Mouse (Mus musculus): ENCODE results near the gene Foxn3. TPM values are rescaled to one million over a fixed set of nuclear protein-coding genes. Genes with fewer than 3 reads are reported as not detected.

Gene Foxn3
- total RNA-seq, 2 experiments from 2014 or later: 87.6 to 113 TPM

GRCm38 (mm10) chr12:99371500-99371899, 191.9 kb downstream of the Foxn3 start:
- no peak for ATAC-seq (replicated peaks; ENCODE audit: low FRiP score, poor library complexity, severe bottlenecking)

- no peak for ATAC-seq (replicated peaks; ENCODE audit: low FRiP score, poor library complexity, severe bottlenecking)
Observed at GRCm38 (mm10) chr12:99368251-99368650, 195.1 kb downstream of the Foxn3 start.

GRCm38 (mm10) chr12:99365999-99366398, 197.4 kb downstream of the Foxn3 start:
- ATAC-seq (replicated peaks; ENCODE audit: low FRiP score, poor library complexity, severe bottlenecking): no peak

- ATAC-seq (replicated peaks; ENCODE audit: low FRiP score, poor library complexity, severe bottlenecking): no peak
Observed at GRCm38 (mm10) chr12:99364201-99364600, 199.2 kb downstream of the Foxn3 start.

GRCm38 (mm10) chr12:99363024-99363423, 200.4 kb downstream of the Foxn3 start:
- peak; percentile 80 for ATAC-seq (replicated peaks; ENCODE audit: low FRiP score, poor library complexity, severe bottlenecking)

- ATAC-seq (replicated peaks; ENCODE audit: low FRiP score, poor library complexity, severe bottlenecking): no peak
Observed at GRCm38 (mm10) chr12:99361752-99362132, 201.6 kb downstream of the Foxn3 start.

GRCm38 (mm10) chr12:99360958-99361751, 202.2 kb downstream of the Foxn3 start:
- ATAC-seq (replicated peaks; ENCODE audit: low FRiP score, poor library complexity, severe bottlenecking): no peak

- ATAC-seq (replicated peaks; ENCODE audit: low FRiP score, poor library complexity, severe bottlenecking): no peak
Observed at GRCm38 (mm10) chr12:99358698-99359097, 204.7 kb downstream of the Foxn3 start.

GRCm38 (mm10) chr12:99356660-99357059, 206.7 kb downstream of the Foxn3 start:
- ATAC-seq (replicated peaks; ENCODE audit: low FRiP score, poor library complexity, severe bottlenecking): no peak

- no peak for ATAC-seq (replicated peaks; ENCODE audit: low FRiP score, poor library complexity, severe bottlenecking)
Observed at GRCm38 (mm10) chr12:99353692-99354091, 209.7 kb downstream of the Foxn3 start.

- ATAC-seq (replicated peaks; ENCODE audit: low FRiP score, poor library complexity, severe bottlenecking): no peak
Observed at GRCm38 (mm10) chr12:99352583-99352982, 210.8 kb downstream of the Foxn3 start.

GRCm38 (mm10) chr12:99352136-99352535, 211.2 kb downstream of the Foxn3 start:
- ATAC-seq (replicated peaks; ENCODE audit: low FRiP score, poor library complexity, severe bottlenecking): no peak

GRCm38 (mm10) chr12:99351731-99352130, 211.7 kb downstream of the Foxn3 start:
- ATAC-seq (replicated peaks; ENCODE audit: low FRiP score, poor library complexity, severe bottlenecking): no peak

- peak; percentile 88 for ATAC-seq (replicated peaks; ENCODE audit: low FRiP score, poor library complexity, severe bottlenecking)
Observed at GRCm38 (mm10) chr12:99349650-99349997, 213.8 kb downstream of the Foxn3 start.

- no peak for ATAC-seq (replicated peaks; ENCODE audit: low FRiP score, poor library complexity, severe bottlenecking)
Observed at GRCm38 (mm10) chr12:99348940-99349649, 214.3 kb downstream of the Foxn3 start.

- no peak for ATAC-seq (replicated peaks; ENCODE audit: low FRiP score, poor library complexity, severe bottlenecking)
Observed at GRCm38 (mm10) chr12:99347512-99347911, 215.9 kb downstream of the Foxn3 start.

- ATAC-seq (replicated peaks; ENCODE audit: low FRiP score, poor library complexity, severe bottlenecking): no peak
Observed at GRCm38 (mm10) chr12:99346982-99347381, 216.4 kb downstream of the Foxn3 start.

- ATAC-seq (replicated peaks; ENCODE audit: low FRiP score, poor library complexity, severe bottlenecking): no peak
Observed at GRCm38 (mm10) chr12:99345323-99345722, 218.1 kb downstream of the Foxn3 start.

GRCm38 (mm10) chr12:99343378-99343777, 220.0 kb downstream of the Foxn3 start:
- no peak for ATAC-seq (replicated peaks; ENCODE audit: low FRiP score, poor library complexity, severe bottlenecking)

- no peak for ATAC-seq (replicated peaks; ENCODE audit: low FRiP score, poor library complexity, severe bottlenecking)
Observed at GRCm38 (mm10) chr12:99342160-99342559, 221.2 kb downstream of the Foxn3 start.

GRCm38 (mm10) chr12:99341751-99342150, 221.6 kb downstream of the Foxn3 start:
- no peak for ATAC-seq (replicated peaks; ENCODE audit: low FRiP score, poor library complexity, severe bottlenecking)

Measured in erythroblast, adult 5-6 weeks (primary cell).